Mouse (Mus musculus) c-Kit-positive CD71-positive TER-119-negative erythroid progenitor cells, embryonic 14.5 days (primary cell): ENCODE results near the gene Prpf6.

Experiments used
- DNase-seq: peaks from one replicate; pipeline ENCODE4 v3.0.0-alpha.2; 2013; ENCODE audit warnings: low read depth

Gene Prpf6

DNA sequence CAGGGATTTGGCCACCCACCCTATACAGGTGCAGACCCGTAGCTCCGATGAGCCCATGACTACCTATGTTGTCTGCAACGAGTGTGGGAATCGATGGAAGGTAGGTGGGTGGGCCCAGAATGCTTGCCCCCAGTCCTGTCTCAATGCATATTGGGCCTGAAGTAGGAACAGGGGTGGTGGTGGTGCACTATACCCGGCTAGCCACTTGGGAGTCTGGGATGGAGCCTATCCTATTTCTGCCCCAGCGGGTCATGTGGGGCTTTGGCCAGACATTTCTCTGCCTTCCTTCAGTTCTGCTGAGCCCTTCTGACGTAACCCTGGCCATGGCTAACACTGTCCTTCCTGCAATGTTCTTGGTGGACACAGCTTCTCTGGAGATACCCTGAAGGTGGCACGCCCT lies 95.9 kb downstream of the Prpf6 start:
- DNase-seq: no peak

DNA sequence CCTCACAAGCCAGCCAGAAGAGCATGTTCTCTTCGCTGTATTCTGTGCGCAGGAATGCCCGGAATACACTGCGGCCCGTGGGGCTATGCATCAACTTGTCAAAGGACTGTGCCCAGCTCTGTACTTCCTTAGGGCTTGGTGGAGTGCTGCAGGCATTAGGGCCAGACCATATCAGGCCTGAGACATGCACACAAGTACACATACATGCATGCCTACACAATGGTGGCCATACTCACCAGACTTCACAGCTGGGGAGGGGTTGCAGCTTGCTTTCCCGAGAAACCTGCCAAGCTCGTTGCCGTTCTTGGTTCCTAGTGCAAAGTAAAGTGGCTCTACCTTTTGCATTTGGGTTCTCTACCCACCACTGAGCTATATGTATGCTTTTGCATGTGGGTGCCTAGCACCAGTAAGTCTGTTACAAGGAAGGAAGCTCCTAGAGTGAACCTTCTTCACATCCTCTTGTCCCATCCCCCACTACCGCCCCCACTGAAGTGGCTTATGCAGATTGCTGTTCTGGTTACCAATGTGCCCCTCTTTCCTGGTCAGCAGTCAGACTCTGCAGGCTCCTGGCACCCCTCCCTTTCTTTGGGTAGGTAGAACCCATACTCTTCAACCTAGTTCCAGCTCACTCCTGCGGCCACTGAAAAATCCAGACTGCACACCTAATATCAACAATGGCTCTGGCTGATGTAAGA lies 97.9 kb downstream of the Prpf6 start:
- DNase-seq: no peak

DNA sequence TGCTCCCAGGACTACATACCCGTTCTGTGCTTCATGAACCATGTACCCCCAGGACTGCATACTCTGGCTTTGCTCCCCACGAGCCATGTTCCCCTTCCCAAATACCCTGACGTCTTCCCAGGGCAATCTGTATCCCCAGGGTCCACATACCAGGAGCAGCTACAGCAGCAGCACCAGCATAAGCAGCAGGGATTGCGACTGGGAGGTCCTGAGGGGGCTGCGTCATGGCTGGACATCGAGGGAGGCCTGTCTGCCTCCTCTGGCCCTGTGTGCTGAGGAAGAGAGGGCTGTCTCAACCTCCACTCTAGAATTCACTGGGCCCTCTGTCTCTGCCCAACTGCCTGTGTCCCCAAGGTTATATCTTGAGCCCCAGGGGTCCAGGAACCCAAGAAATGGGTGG lies 99.4 kb downstream of the Prpf6 start:
- DNase-seq: no peak

DNA sequence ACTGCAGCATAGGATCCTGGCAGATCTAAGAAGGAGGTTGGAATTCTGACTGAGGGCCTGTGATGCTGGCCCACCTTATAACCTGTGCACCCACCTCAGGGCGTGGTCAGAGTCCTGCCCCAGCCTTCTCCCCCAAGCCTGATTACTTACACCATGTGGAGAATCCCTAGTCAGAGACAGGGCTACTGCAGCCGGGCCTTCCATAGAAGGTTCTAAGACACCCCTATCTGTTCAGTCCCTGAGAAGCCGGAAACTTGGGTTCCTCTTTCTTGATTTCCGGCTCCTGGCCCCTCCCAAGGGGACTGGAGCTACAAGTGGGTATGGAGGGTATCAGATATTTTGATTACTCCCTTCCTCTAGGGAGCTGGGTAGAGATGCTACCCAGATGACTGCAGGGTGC lies 99.9 kb downstream of the Prpf6 start:
- no peak for DNase-seq

DNA sequence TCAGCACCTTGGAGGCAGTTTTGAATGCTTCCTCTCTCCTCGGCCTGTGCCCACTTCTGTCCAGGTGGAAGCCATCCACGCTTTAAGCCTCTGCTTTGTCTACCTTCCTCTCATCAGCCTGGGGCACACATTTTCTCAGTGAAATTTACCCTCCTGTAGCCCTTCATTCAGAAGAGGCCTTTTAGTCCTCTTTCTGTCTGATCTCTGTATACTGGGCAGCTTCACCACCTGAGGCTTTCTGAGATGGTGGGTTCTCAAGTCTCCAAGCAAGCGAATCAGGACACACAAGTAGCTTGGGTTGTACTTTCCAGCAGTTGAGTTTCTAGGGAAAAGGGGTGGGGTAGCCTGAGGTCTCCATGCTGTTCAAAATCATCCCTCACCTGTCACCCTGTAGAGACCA lies 100.6 kb downstream of the Prpf6 start:
- no peak for DNase-seq

DNA sequence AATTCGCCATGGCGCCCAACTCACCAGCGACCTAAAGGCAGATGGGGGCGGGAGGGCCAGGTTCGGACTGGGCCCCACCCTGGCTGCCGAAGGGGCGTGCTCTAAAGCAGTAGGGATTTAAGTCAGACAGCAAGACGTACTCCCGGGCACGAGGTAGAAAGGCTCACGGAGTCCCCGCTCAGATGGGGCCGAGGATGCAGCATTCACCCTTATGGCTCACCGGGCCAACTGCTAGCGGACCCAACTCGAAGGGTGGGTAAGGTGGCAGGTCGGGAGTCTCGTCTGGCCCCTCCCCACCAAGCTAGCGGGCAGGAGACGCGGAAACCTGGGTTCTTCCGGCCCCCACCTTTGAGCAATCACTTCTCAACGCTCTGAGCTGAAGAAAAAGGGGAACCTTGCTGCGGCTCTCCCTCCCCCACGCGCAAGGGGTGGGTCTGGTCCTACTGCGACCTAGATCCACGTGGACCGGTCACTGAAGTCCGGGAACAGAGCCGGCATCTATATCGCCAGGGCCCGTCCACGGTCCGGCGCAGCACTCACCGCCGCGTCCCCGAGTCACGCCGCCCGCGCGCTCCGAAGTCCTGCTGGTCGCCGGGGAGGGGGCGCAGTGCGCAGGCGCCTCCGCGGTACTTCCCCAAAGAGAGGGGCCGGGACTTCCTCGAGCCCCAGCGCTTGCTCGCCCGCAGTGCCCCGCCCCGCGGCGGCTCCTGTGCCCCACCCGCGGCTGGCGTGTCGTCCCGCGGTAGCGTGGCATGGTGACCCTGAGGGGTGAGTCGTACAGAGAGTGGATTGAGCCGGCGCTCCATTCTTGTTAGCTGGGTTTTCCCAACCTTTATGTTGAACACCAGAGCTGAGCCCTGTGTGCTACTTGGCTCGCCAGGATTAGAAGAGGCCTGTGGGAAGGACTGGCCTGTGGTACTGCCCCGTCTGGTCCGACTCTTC lies 101.9 kb downstream of the Prpf6 start, which contains the start of gene Rgs19:
Rgs19 (minus strand) TSS at position 639 of the 942 bp plus-strand sequence.
- no peak for DNase-seq

DNA sequence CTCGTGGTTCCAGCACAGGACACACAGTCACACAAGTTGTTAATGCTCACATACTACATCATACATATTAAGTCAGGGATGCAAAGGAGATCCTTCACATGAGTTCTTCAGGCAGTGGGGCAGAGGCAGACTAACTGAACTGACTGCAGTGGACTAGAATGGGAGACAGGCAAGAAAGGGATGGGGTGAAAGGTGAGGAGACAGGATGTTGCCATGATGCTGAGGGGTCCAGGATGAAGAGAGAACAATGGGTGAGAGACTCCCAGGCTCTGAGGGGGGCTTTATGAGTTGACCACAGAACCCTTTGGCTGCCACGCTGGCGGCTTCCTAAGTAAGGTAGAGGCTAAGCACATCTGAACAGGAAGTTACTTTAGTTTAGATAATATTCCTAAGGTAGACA lies 102.9 kb downstream of the Prpf6 start:
- no peak for DNase-seq

DNA sequence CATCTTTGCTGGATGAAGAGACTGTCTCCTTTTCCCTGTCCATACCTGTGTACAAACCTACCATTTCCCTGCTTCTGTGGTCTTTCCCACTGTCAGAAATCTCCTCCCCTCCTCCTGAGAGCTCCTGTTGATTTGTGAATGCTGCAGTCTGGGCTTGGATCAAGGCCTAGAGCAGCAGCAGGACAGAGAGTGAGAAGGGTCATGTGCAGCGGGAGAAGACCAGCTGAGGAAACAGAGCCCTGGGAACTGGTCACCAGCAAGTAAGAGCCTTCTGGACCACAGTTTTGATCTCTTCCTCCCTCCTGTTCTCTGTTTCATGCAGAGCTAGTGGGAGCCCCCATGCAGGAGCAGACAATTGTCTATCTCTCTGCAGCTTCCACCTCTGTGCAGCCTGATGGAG lies 104.1 kb downstream of the Prpf6 start:
- no peak for DNase-seq

DNA sequence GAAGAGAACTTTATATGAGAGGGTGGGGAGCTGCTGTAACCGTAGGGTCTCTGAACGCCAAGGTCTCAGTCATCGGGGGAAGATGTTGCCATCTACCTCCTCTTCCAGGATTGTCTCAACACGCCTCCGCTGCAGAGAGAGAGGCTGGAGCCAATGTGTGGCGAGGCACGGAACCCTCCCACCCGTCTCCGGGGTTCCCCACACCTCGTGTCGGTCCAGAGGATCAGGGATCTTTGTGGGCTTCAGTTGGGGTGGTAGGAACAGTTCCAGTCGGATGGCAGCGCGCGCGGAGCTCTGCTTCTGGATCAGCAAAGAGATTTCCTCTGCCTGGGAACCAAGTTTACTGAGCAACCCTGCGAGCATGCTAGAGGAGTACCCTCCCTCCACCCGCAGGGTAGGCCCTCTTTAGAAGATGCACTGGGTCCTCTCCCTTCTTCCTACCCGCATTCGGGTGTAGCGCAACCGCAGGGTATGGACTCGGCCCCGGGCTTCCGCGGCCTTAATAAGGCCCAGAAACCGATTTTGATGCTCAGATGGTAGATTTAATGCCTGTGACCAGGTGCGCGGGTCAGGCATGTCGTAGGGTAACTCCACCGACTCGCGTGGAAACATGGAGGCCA lies 105.2 kb downstream of the Prpf6 start:
- DNase-seq: no peak

DNA sequence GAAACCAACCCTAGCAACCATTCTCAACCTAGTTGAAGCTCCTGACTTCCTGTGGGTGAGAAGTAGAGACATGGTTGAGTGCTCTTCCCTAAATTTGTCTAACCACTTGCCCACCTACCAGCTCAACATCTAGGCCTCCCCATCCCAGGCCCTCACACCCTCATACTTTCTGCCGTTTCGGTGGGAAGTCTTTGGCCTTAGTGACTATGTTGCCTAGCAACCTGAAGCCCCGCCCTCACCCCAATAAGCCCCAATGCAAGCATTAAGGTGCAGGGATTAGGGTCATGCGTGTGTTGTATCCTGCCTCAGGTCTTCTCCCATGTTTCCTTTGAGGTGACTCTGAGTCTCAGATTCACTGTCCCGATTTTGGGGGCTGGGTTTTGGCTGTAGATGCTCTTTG lies 106.6 kb downstream of the Prpf6 start, which contains the start of gene Lkaaear1:
Lkaaear1 (minus strand) TSS at position 202 of the 400 bp plus-strand sequence.
- DNase-seq: no peak
